Mouse (Mus musculus) retina, adult 2 months (tissue): ENCODE measurements around the gene Npm1.

Experiments used
- DNase-seq: peaks from one replicate; pipeline ENCODE4 v3.0.0-alpha.2; 2012; ENCODE audit warnings: low read depth, low spot score

Gene Npm1

DNA sequence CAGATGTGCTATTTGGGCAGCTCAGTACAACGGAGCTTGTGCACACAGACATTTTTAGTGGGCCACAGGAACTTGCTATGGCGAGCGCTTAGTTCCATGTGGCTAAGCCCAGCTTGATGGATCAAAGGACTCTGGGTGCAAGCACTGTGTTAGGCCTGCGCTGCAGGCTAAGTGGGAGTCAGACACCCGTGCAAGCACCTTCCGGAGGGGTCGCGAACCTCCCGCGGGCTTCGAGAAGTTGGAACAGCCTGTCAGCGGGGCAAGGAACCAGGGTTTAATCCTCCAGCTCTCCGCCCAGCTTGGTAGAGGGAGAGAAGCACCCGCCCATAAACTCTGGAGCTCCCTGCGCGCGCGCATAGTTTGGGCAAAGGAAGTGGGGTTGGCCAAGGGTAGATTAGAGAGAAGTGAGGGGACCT, 17.7 kb upstream of the Npm1 start:
- DNase-seq, result no peak

DNA sequence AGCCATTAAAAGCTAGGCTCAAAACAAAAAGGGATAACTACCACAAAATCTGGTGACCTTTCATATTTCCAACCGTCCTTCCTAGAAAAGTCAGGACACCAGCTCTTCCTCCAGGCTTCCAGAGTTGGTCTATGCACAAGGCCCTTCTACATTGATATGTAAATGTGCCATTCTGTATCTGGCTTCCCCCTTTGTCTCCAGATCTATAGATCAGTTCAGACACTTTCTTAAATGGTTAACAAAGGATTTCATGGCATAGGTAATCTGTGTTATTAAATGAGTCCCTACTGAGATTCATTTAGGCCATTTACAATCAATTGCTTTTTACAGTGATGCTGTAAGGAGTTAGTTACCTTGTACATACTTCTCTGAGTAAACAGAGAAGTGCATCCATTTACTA, 16.8 kb upstream of the Npm1 start:
- no peak for DNase-seq

DNA sequence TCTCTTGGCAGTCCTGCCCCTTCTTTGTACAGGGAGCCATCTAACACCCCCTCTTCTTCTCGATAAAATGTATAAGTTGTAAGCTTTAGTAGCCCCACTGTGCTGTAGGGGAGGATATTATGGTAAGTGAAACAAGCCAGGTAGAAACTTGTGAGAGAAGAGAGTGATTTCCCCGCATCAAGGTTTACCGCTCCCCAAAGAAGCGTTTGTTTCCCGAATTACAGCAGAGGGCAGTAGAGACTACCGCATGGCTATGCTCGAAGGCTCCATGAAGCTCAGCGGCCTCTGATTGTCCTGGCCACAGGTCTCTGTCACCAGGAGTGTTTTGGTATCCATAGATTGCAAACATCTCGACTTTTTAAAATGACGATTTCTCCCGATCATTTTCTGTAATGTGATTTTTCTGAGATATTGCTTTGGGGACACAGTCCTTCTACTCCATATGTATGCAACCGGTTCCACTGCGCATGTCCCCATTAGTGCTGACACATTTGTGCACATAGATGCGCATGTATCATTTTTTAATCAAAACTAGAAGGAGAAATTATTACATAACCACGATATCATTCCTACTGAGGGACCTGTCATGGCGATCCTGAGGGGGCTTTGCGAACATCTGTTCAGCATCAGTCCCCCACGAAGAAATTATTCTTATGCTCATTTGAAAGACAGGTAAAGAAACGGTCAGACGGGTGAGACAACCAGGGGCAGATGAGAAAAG, 13.7 kb upstream of the Npm1 start:
- no peak for DNase-seq

DNA sequence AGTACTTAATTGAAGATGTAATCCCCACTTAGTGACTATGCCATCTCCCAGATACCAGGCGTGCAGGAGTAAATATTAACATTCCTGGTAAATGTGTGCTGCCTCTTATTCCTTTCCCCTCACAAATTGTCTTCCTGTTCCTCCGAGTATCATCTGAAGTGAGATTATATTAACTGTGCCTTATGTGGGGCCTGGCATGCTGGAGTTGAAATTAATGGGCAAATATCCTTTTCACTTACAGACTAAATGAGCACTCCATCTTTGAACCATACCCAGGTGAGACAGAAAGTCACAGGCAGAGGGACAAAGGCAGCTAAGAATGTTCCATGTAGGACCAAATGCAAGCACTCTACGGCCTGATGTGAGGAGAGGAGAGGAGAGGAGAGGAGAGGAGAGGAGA, 12.8 kb upstream of the Npm1 start:
- no peak for DNase-seq

DNA sequence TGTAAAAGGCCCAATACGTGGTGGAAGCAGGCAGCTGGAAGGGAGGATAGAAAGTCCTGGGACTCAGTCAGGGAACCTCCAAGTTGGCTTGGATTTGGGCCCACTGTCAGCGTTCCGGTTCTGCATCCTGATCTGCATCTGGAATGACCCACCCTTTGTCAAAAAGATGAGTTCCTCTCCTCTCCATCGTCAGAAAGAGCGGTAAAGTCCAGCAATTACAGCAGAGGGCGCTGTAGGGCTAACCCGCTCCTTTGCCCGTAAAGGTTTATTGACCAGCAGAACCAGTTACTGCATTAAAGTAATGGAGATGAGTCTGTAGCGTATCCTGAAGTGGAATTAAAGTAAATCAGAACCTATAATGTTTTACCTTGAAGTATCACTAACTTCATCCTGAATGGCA, 7.5 kb upstream of the Npm1 start:
- no peak for DNase-seq

DNA sequence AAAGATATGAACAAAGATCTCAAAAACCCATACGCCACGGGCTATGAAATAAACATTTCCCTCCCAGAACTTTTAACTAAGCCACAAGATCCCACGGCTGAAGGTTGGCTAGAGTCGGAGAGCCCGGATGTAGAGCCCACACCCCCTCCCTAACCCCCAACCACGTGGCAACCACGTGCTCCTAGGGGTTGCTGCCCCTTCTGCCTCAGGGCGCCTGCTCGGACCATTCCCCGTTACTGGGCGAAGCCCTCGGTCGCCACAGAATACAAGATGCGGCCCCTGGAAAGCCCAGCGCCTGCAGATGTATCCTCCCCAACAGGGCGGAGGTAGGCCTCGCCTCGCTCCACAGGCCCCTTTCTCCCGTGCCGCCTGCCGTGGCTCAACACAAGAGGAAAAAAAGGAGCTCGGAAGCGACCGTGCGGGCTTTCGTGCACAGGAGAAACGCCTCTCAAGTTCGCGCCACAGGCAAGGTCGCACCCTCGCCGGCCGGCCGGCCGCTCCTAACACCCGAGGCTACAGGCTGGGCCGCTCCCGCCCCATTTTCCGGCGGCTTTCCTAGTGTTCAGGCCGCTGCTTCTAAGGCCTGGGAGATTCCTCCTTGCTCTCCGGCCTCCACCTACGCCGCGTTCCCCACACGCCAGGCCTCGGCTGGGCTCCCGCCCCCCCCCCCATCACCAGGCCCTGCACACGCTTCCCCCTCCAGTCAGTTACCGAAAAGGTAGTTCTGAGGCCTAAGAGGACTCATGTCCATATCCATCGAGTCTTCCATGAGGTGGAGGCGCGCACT, 602 bp downstream of the Npm1 start:
- no peak for DNase-seq

DNA sequence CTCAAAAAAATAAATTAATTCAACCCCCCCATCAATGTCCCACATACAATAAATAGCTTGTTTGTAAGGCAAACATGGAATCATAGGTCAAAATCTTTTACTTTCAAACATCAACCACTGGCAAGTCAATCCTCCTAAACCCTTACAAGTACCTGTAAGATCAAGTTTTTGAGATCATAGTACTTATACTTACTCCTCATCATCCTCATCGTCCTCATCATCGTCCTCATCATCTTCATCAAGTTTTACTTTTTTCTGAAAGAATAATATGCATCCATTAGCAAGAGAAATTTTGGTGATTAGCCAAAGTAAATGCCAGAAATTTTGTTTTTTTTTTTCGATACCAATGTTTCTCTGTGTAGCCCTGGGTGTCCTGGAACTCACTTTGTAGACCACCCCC, 3.3 kb downstream of the Npm1 start:
- no peak for DNase-seq

DNA sequence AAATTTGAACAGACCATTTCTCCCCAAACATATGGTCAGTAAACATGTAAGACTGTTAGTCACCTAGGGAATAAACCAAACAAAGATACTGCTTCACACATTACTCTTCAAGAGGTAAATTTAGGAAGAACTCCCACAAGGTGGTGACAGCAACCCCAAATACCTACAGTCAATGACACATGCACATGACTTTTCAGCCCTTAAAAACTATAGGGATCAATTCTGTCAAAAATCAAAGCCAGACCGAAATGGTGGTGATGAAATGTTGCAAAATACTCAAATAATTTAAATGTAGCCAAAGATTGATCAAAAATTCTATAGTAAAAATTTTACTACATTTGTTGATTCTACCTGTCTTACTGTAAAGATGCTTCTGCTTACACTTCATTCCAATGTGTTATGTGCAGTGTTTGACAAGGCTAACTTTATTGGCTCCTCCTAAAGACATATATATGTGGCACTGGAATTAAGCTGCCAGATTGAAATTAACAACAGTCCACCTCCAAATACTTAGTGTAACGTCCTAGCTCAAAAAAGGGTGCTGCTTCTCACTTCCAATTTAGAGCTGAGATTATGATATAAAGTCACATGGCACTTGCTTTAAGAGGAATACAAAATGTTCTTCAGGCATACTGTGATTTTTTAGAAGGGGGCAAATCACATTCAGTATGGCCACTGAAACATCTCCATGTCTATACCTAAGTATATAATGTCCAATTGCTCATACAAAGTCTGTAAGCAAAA, 5.4 kb downstream of the Npm1 start:
- no peak for DNase-seq

DNA sequence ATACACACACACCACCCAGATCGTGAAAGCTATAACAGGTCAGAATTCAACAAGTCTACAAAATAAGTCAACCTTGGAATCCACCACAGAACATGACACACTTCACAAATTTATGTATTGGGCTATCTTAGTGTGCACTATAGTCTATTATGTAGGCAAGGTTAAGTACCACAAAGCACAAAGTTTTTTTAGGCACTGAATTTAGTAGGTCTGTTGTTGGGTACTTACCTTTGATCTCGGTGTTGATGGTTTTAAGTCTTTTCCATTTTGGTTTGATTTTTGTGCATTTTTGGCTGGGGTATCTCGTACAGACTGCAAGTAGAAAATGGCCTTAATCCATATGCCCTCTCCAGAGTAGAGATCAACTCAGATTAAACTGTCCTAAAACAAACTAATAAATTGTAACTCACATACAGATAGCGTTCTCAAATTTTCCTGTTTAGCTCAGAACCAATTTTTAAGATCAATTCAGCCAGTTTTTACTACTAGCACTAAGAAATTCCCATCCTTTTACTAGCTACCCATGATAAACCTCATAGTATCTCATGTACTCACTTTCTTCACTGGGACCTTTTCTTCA, 6.5 kb downstream of the Npm1 start:
- DNase-seq, result no peak

DNA sequence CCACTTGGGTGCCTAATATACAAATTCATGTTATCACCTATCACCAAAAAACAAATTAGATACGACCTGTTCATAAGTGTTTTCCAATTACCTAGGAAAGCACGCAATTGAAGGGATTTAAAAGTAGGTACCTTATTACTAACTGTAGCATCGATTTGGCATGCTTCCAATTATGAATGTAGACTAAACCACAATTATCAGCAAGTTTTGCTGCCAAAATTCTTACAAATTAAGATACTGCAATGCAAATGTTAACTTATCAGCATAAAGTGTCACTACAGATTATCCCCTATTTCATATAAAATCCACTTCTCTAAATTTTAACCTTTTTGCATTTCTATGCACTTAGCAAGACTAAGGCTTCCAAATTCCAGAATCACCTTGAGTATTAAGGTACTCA, 8.5 kb downstream of the Npm1 start:
- DNase-seq, result no peak

DNA sequence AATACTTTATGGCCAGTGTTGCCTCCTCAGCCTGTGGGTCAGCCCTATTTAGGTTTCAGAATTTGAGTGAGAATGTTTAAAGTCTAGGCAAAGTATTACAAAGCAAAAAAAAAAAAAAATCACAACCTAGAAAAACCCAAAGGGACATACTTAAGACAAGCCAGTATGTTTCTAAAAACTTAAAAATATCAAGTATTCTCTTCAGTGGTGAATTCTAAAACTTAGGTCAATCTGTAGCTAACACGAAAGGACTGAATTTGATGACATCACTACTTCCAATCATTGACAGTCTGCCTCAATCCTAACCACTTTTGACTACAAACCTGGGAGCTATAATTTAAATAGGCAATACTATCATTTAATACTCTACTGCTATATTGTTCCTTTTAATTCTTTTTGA, 10.0 kb downstream of the Npm1 start:
- no peak for DNase-seq

DNA sequence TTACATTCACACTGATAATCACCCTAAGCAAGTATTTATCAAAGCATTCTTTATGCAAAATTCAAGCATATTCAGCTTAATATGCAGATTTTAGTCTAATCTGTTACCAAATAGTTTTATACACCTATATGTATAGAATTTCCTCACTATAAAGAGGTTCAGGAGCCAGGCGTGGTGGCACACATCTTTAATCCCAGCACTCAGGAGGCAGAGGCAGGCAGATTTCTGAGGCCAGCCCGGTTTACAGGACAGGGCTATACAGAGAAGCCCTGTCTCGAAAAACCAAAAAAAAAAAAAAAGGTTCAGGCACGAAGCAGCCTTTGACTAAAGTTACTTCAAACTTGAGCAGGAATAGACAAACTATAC, 11.2 kb downstream of the Npm1 start:
- no peak for DNase-seq

DNA sequence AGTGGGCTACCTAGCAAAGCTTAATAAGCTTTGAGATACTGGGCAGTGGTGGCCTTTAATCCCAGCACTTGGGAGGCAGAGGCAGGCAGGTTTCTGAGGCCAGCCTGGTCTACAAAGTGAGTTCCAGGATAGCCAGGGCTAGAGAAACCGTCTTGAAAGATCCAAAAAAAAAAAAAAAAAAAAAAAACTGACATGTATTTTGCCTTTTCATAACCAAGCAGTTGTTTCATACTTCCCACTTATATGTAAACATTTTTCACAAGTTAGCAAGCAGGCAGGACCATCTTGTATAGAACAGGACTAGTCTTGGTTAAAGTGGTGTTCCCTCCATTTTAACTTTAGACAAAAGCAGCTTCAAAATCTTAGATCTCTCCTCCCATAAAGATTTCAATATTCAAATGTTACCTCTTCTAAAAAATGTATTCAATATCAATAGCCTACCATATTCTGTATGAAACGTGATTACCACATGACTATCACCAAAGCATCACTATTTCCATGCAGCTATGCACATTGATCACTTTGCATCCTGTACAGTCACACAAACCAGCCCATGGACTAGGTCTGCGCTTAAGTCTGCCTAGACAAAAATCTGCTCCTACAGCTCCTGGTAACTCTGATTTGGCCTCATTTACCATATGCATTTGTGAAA, 11.8 kb downstream of the Npm1 start:
- DNase-seq, result no peak

DNA sequence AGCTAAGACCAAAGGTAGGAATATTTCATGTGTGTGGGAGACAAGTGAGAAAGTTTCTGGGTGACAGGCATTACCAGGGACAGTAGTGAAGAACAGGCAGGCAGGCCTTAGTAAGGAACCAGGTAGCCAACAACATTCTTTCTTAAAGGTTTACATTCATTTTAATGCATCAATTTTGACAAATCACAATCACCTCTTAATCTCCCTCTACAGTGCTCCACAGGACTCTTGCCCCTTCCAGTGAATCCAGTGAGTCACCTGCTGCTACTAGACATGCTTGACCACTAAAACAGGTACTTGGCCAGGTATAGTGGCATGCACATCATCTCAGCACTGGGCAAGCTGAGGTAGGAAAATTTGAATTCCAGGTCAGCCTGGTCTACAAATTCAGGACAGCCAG, 12.6 kb downstream of the Npm1 start:
- DNase-seq, result no peak

DNA sequence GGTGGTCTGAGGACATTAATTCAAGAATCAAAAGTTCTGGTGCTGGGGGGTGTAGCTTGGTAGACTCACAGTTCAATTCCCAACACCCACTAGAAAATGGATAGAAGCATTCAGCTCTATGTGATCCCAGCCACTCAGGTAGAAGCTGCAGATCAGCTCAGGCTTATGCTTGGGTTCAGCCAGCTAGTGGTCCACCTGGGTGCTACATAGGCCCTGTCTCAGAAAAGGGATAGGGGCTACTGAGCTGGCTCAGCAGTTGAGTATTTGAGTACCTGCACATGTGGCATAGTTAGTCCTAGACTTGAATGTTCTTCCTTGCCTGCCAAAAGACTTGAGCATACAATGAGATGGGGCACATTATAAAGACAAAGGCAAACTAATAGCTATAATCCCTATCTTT, 13.6 kb downstream of the Npm1 start:
- DNase-seq, result no peak

DNA sequence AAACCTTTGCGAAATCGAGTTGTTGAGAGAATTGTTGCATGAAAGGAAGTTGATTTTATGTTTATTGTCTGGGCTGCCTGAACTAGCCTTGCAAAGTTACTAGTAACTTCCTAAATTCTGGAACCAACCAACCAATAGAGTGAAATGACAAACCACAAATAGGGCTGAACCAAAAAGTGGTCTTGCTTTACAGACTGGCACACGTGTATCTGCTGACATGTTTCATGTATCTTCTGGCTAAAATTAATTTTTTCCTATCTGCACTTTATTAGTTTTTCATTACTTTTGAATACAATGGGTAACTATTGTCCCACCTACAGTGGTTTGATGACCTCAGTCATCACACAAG, 13.9 kb downstream of the Npm1 start:
- DNase-seq, result no peak

DNA sequence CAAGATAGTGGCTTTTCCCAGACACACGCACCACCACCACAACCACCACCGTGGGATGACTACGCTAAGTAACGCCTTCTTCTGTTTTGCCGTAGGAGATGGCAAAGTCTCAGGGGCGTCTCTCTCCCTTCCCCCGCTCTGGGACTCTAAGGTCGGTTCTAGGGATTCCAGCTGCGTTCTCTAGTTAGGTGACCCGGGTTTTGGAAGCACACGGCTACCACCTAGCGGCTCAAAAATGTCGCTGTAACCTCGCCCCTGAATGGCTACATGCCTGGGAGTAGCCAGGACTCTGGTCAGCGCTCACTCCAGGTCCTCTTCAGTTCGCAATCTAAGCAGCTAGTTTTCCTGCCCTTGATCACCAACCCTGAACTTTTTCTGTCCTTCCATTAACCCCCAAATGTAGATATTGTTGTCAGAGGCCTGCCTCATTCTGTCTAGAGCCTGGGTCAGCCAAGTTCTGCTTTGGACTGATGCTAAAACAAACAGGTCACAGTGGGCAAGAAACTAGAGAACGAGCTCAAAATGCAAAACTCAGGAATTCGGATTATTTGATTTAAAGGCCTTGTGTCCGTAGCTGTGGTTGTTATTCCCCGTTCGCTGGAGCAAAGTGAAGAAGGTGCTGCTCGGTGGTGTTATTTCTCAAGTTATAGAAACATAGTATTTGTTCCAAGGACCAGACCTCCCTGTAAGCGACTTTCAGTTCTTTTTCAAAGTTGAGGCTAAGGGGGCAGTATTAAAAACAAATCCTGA, 14.5 kb downstream of the Npm1 start:
- peak; percentile 51 for DNase-seq

DNA sequence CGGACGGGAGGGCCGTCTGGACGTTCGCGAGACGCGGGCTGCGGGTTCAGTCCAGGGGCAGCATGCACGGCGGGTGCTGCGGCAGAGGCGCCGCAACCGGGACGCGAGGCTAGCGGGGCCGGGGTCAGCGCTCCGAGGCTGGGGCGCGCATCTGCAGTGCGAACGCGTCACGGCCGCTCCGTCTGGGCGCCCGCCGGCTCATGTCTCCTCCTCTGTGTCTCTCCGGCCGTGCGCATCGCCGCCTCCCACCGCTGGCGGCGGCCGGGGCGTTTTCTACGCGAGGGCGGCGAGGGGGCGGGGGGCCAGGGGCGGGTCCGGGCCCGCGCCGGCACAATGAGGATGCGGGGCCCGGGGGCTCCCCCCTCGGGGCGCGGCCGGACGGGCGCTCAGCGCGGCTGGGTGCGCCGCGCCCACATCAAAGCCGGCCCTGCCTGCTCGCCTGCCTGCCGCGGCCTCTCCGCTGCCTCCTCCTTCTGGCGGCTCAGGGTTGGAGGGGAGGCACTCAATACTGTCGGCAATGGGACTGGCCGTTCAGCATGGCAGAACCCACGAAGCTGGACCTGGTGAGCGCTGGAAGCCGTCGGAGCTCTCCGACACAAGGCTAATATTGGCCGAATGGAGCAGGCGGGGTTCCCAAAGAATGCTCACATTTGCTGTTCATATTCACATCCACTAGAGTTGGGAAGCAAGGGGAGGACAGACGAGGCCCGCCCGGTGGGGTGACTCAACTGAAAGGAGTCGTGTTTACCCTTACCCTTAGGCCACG, 15.3 kb downstream of the Npm1 start:
- DNase-seq, result no peak

DNA sequence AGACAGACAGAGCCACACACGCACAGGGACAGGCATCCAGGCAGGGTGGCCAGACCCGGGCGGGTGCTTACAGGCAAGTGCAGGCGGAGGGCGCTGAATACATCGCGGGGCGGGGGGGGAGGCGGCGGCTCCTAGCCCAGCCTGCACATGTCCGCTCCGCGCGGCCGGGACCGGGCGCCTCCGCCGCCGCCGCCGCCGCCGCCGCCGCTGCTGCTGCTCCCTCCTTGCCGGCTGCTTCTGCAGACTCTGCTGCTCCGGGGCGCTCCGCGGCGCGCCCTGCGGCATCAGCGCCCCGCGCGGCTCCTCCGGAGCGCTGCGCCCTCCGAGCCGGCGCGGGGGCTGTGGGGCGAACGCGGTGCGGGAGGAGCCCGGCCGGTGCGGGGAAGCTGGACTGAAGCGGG, 15.8 kb downstream of the Npm1 start, which contains the start of gene Fgf18:
TSS of gene Fgf18 (minus strand) at position 230 of the 401 bp plus-strand sequence.
- no peak for DNase-seq

DNA sequence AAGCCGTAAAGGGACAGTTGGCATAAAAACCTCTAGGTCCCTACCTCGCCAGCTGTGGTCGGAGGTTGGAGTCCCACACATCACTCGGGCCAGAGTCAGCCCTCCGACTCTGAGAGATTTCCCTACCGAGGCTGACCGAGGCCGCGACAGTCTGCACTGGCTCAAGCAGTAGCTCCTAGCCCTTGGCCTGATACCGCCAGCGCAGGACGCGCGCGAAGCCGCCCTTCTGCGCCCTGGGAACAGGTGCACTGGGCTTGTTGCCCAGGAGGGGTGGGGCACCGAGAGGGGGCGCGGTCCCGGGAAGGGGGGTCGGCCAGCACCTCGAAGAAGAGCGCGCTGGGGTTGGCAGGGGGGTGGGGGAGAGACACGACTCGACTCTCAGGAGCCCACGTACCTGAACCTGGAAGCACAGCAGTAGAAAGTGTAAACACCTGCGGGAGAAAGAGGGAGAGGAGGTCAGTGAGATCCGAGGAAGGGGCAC, 16.3 kb downstream of the Npm1 start:
- DNase-seq, result no peak
